Mouse (Mus musculus): ENCODE data around the gene Mrpl48.

Mrpl48 gene

GRCm38 (mm10) chr7:100608130-100608741 lies at the start of gene Mrpl48:
Gene Mrpl48, minus strand, starts transcription at chr7:100608301.
- DNase-seq (ENCODE audit: low spot score in 2 of 2), result peak in 1 of 2 experiments; percentile 30

- DNase-seq (ENCODE audit: low spot score in 2 of 2), result no peak
Observed at GRCm38 (mm10) chr7:100656739-100657138, 48.6 kb upstream of the Mrpl48 start.

GRCm38 (mm10) chr7:100654441-100654840 lies 46.3 kb upstream of the Mrpl48 start:
- DNase-seq (ENCODE audit: low spot score in 2 of 2), result no peak

- DNase-seq (ENCODE audit: low spot score in 2 of 2), result peak in 1 of 2 experiments; percentile 31
Observed at GRCm38 (mm10) chr7:100653480-100654266, 45.6 kb upstream of the Mrpl48 start.

- DNase-seq (ENCODE audit: low spot score in 2 of 2), result no peak
Observed at GRCm38 (mm10) chr7:100651011-100651410, 42.9 kb upstream of the Mrpl48 start.

- DNase-seq (ENCODE audit: low spot score in 2 of 2), result no peak
Observed at GRCm38 (mm10) chr7:100650421-100650820, 42.3 kb upstream of the Mrpl48 start.

- DNase-seq (ENCODE audit: low spot score in 2 of 2), result no peak
Observed at GRCm38 (mm10) chr7:100649826-100650225, 41.7 kb upstream of the Mrpl48 start.

GRCm38 (mm10) chr7:100649095-100649494 lies 41.0 kb upstream of the Mrpl48 start:
- no peak for DNase-seq (ENCODE audit: low spot score in 2 of 2)

GRCm38 (mm10) chr7:100645147-100645546 lies 37.0 kb upstream of the Mrpl48 start:
- peak in 1 of 2 experiments; percentile 68 for DNase-seq (ENCODE audit: low spot score in 2 of 2)

- DNase-seq (ENCODE audit: low spot score in 2 of 2), result no peak
Observed at GRCm38 (mm10) chr7:100642413-100642812, 34.3 kb upstream of the Mrpl48 start.

- no peak for DNase-seq (ENCODE audit: low spot score in 2 of 2)
Observed at GRCm38 (mm10) chr7:100637657-100638056, 29.6 kb upstream of the Mrpl48 start.

- DNase-seq (ENCODE audit: low spot score in 2 of 2), result no peak
Observed at GRCm38 (mm10) chr7:100624538-100624937, 16.4 kb upstream of the Mrpl48 start.

GRCm38 (mm10) chr7:100622277-100622676 lies 14.2 kb upstream of the Mrpl48 start:
- no peak for DNase-seq (ENCODE audit: low spot score in 2 of 2)

- no peak for DNase-seq (ENCODE audit: low spot score in 2 of 2)
Observed at GRCm38 (mm10) chr7:100616121-100616857, 8.2 kb upstream of the Mrpl48 start.

GRCm38 (mm10) chr7:100608910-100609309 lies 809 bp upstream of the Mrpl48 start:
- DNase-seq (ENCODE audit: low spot score in 2 of 2), result no peak

- peak; percentile 88 to 96 for DNase-seq (ENCODE audit: low spot score in 2 of 2)
Observed at GRCm38 (mm10) chr7:100607214-100608129, 629 bp downstream of the Mrpl48 start, which contains the start of gene Rab6a. Gene Rab6a, plus strand, starts transcription at chr7:100607410.

- no peak for DNase-seq (ENCODE audit: low spot score in 2 of 2)
Observed at GRCm38 (mm10) chr7:100600211-100600610, 7.9 kb downstream of the Mrpl48 start.

- no peak for DNase-seq (ENCODE audit: low spot score in 2 of 2)
Observed at GRCm38 (mm10) chr7:100593349-100593748, 14.8 kb downstream of the Mrpl48 start.

GRCm38 (mm10) chr7:100591522-100591852 lies 16.6 kb downstream of the Mrpl48 start:
- no peak for DNase-seq (ENCODE audit: low spot score in 2 of 2)

GRCm38 (mm10) chr7:100590845-100591521 lies 17.1 kb downstream of the Mrpl48 start:
- DNase-seq (ENCODE audit: low spot score in 2 of 2), result peak; percentile 34 to 61

- DNase-seq (ENCODE audit: low spot score in 2 of 2), result no peak
Observed at GRCm38 (mm10) chr7:100590504-100590844, 17.6 kb downstream of the Mrpl48 start.

Data from cerebellum, postnatal 4 days (tissue).